Mouse (Mus musculus): ENCODE measurements around the gene Ddx1. TPM values are rescaled to one million over a fixed set of nuclear protein-coding genes. Genes with fewer than 3 reads are reported as not detected.
A peak's percentile ranks its signal among the peaks of the same experiment; 100 is the strongest.
"Not testable (repeated sequence)": the region's sequence is repeated elsewhere in the genome, so short reads cannot be mapped to it uniquely, and the experiment has no call there.

Ddx1 gene
- polyA plus RNA-seq, 1 experiment from 2014 or later, result 130 TPM

- H3K9me3 ChIP-seq, result no peaks in the 10 kb centered on the region
- no peaks in the 10 kb centered on the region for H3K36me3 ChIP-seq
- H3K4me3 ChIP-seq, result no peak overlapping the region
- H3K27ac ChIP-seq, result no peak overlapping the region
- H3K4me1 ChIP-seq (replicated peaks), result no peaks in the 10 kb centered on the region
- no peak for ATAC-seq (ENCODE audit: low FRiP score)
- WGBS, result 92% methylated on average over 13 of the region's 13 CpGs
- no peak overlapping the region for H3K4me2 ChIP-seq
- H3K27me3 ChIP-seq, result no peaks in the 10 kb centered on the region
- H3K9ac ChIP-seq, result no peak overlapping the region
Measured at GRCm38 (mm10) chr12:13199338-13200301, 49.4 kb downstream of the Ddx1 start.

GRCm38 (mm10) chr12:13198157-13198556 lies 50.9 kb downstream of the Ddx1 start:
- no peaks in the 10 kb centered on the region for H3K36me3 ChIP-seq
- H3K4me1 ChIP-seq (replicated peaks), result no peaks in the 10 kb centered on the region
- H3K9ac ChIP-seq, result no peak overlapping the region
- no peaks in the 10 kb centered on the region for H3K9me3 ChIP-seq
- no peak overlapping the region for H3K4me3 ChIP-seq
- no peaks in the 10 kb centered on the region for H3K27me3 ChIP-seq
- H3K27ac ChIP-seq, result no peak overlapping the region
- WGBS, result 77% methylated on average over 3 of the region's 3 CpGs
- ATAC-seq (ENCODE audit: low FRiP score), result no peak
- H3K4me2 ChIP-seq, result no peak overlapping the region

GRCm38 (mm10) chr12:13196146-13196545 lies 52.9 kb downstream of the Ddx1 start:
- H3K4me1 ChIP-seq (replicated peaks), result no peaks in the 10 kb centered on the region
- H3K9ac ChIP-seq, result no peak overlapping the region
- no peak for ATAC-seq (ENCODE audit: low FRiP score)
- no peaks in the 10 kb centered on the region for H3K36me3 ChIP-seq
- H3K4me3 ChIP-seq, result no peak overlapping the region
- H3K9me3 ChIP-seq, result no peaks in the 10 kb centered on the region
- no peak overlapping the region for H3K4me2 ChIP-seq
- no peak overlapping the region for H3K27ac ChIP-seq
- 84% methylated on average over 4 of the region's 4 CpGs for WGBS
- H3K27me3 ChIP-seq, result no peaks in the 10 kb centered on the region

GRCm38 (mm10) chr12:13195506-13195905 lies 53.5 kb downstream of the Ddx1 start:
- Histone ChIP-seq H3K4me3 (no peak overlapping the region), H3K36me3 (no peaks in the 10 kb centered on the region)
- ATAC-seq (ENCODE audit: low FRiP score), result no peak

GRCm38 (mm10) chr12:13188059-13188700 lies 60.8 kb downstream of the Ddx1 start:
- no peak for ATAC-seq (ENCODE audit: low FRiP score)

More at GRCm38 (mm10) chr12:13195506-13195905, 53.5 kb downstream of the Ddx1 start:
- Histone ChIP-seq H3K27me3 (no peaks in the 10 kb centered on the region), H3K9me3 (no peaks in the 10 kb centered on the region), H3K4me2 (no peak overlapping the region), H3K27ac (no peak overlapping the region), H3K4me1 (replicated peaks) (no peaks in the 10 kb centered on the region), H3K9ac (no peak overlapping the region)

GRCm38 (mm10) chr12:13186209-13186608 lies 62.8 kb downstream of the Ddx1 start:
- Histone ChIP-seq H3K27ac (no peak overlapping the region), H3K27me3 (no peaks in the 10 kb centered on the region), H3K9ac (no peak overlapping the region), H3K36me3 (no peaks in the 10 kb centered on the region), H3K4me2 (no peak overlapping the region), H3K4me1 (replicated peaks) (peaks cover 20% of the 10 kb centered on the region; the same call in 1 of the 2 replicates), H3K9me3 (no peaks in the 10 kb centered on the region), H3K4me3 (no peak overlapping the region)
- ATAC-seq (ENCODE audit: low FRiP score), result no peak
- 95% methylated on average over 4 of the region's 4 CpGs for WGBS

More at GRCm38 (mm10) chr12:13188059-13188700, 60.8 kb downstream of the Ddx1 start:
- Histone ChIP-seq H3K27ac (no peak overlapping the region), H3K4me2 (no peak overlapping the region), H3K36me3 (no peaks in the 10 kb centered on the region), H3K4me3 (no peak overlapping the region), H3K9me3 (no peaks in the 10 kb centered on the region), H3K27me3 (no peaks in the 10 kb centered on the region), H3K9ac (no peak overlapping the region), H3K4me1 (replicated peaks) (peaks cover 10% of the 10 kb centered on the region; the same call in 1 of the 2 replicates)
- WGBS, result 35% methylated on average over 11 of the region's 11 CpGs

- no peaks in the 10 kb centered on the region for H3K27me3 ChIP-seq
- peaks cover 30% of the 10 kb centered on the region for H3K4me1 ChIP-seq (replicated peaks)
- ATAC-seq (ENCODE audit: low FRiP score), result no peak
- H3K27ac ChIP-seq, result no peak overlapping the region; the same call in 1 of the 2 replicates
- H3K4me2 ChIP-seq, result no peak overlapping the region
- 48% methylated on average over 11 of the region's 11 CpGs for WGBS
- no peak overlapping the region for H3K9ac ChIP-seq
- H3K4me3 ChIP-seq, result no peak overlapping the region
- H3K9me3 ChIP-seq, result no peaks in the 10 kb centered on the region
- no peaks in the 10 kb centered on the region for H3K36me3 ChIP-seq
Measured at GRCm38 (mm10) chr12:13184873-13185361, 64.1 kb downstream of the Ddx1 start.

- peaks cover 30% of the 10 kb centered on the region for H3K4me1 ChIP-seq (replicated peaks)
- H3K27ac ChIP-seq; H3K36me3 ChIP-seq; H3K4me2 ChIP-seq; H3K9ac ChIP-seq; H3K4me3 ChIP-seq; H3K9me3 ChIP-seq; H3K27me3 ChIP-seq; ATAC-seq (ENCODE audit: low FRiP score): not testable (repeated sequence)
- WGBS, result 88% methylated on average over 4 of the region's 4 CpGs
Measured at GRCm38 (mm10) chr12:13184136-13184535, 64.9 kb downstream of the Ddx1 start.

- Histone ChIP-seq H3K4me3 (no peak overlapping the region), H3K9me3 (no peaks in the 10 kb centered on the region), H3K9ac (no peak overlapping the region), H3K27ac (no peak overlapping the region), H3K4me2 (no peak overlapping the region), H3K27me3 (no peaks in the 10 kb centered on the region), H3K4me1 (replicated peaks) (peaks cover 25% of the 10 kb centered on the region), H3K36me3 (no peaks in the 10 kb centered on the region)
- 26% methylated on average over 8 of the region's 8 CpGs for WGBS
- ATAC-seq (ENCODE audit: low FRiP score), result no peak
Measured at GRCm38 (mm10) chr12:13182220-13182619, 66.8 kb downstream of the Ddx1 start.

- no peaks in the 10 kb centered on the region for H3K36me3 ChIP-seq
- no peak overlapping the region for H3K4me3 ChIP-seq
- H3K9me3 ChIP-seq, result no peaks in the 10 kb centered on the region
- no peak overlapping the region for H3K4me2 ChIP-seq
- H3K9ac ChIP-seq, result no peak overlapping the region
- 80% methylated on average over 6 of the region's 6 CpGs for WGBS
- H3K27me3 ChIP-seq, result no peaks in the 10 kb centered on the region
- H3K4me1 ChIP-seq (replicated peaks), result peaks cover 25% of the 10 kb centered on the region
- no peak overlapping the region for H3K27ac ChIP-seq
- no peak for ATAC-seq (ENCODE audit: low FRiP score)
Measured at GRCm38 (mm10) chr12:13181721-13182120, 67.3 kb downstream of the Ddx1 start.

- no peaks in the 10 kb centered on the region for H3K27me3 ChIP-seq
- H3K36me3 ChIP-seq, result no peaks in the 10 kb centered on the region
- no peaks in the 10 kb centered on the region for H3K9me3 ChIP-seq
- peaks cover 25% of the 10 kb centered on the region for H3K4me1 ChIP-seq (replicated peaks)
- H3K4me3 ChIP-seq, result no peak overlapping the region
- H3K4me2 ChIP-seq, result no peak overlapping the region
- 0 out of 2 replicates have a peak overlapping the region, but pooled peaks have one; percentile 23 for H3K27ac ChIP-seq
- no peak overlapping the region for H3K9ac ChIP-seq
- WGBS, result 24% methylated on average over 9 of the region's 9 CpGs
- ATAC-seq (ENCODE audit: low FRiP score), result peak; percentile 84
Measured at GRCm38 (mm10) chr12:13180715-13181335, 68.2 kb downstream of the Ddx1 start.

- H3K36me3 ChIP-seq, result no peaks in the 10 kb centered on the region
- no peak for ATAC-seq (ENCODE audit: low FRiP score)
- H3K27ac ChIP-seq, result no peak overlapping the region; the same call in 1 of the 2 replicates
- H3K9me3 ChIP-seq, result no peaks in the 10 kb centered on the region
- H3K27me3 ChIP-seq, result no peaks in the 10 kb centered on the region
- H3K9ac ChIP-seq, result no peak overlapping the region
- H3K4me1 ChIP-seq (replicated peaks), result peaks cover 25% of the 10 kb centered on the region
- H3K4me2 ChIP-seq, result no peak overlapping the region
- no peak overlapping the region for H3K4me3 ChIP-seq
Measured at GRCm38 (mm10) chr12:13180332-13180714, 68.7 kb downstream of the Ddx1 start.

Measured in hindbrain, embryonic 13.5 days (tissue).